Mouse (Mus musculus): ENCODE measurements around the gene Hamp. TPM values are rescaled to one million over a fixed set of nuclear protein-coding genes. Genes with fewer than 3 reads are reported as not detected.
A peak's percentile ranks its signal among the peaks of the same experiment; 100 is the strongest.

Hamp gene
- total and polyA plus RNA-seq, 2 experiments from 2014 or later, result not detected

DNA sequence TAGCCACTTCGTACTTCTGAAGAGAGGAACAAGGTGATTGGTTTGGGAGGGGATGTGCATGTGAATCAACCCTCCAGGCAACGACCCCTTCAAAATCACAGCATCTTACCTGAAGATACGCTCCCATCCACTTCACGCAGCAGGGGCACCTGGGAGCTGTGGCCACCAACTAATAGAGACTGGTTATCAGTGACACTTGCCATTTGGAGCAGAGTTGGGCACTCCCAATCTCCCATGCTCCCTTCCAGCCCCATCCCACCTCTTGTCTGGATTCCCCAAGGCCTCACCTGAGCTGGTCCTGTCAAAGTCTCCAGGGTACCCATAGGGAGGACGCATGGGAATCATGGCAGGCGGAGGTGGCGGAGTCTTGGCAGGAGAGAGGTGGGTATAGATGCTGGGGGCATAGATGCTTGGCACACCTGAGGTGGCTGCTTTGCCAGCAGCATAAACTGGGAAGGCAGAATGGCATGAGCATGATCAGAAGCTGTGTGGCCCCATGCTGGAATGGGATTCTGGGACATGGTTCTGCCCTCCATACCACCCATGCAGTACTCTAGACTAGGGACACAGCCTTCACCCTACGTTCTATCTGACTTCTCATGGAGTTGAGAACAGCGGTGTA is 15.1 kb upstream of the Hamp start:
- H3K27me3 ChIP-seq (ENCODE audit: insufficient read depth, low read length), result no peaks in the 10 kb centered on the region
- no peak overlapping the region for H3K27ac ChIP-seq (ENCODE audit: low read depth, low read length)
- H3K36me3 ChIP-seq (ENCODE audit: insufficient read depth, low read length), result peaks cover 12% of the 10 kb centered on the region
- TF ChIP-seq CTCF (IDR thresholded peaks at IDR 0.05), result no peak
- DNase-seq (ENCODE audit: low spot score) (no peak), ATAC-seq (ENCODE audit: low FRiP score) (no peak)
- no peaks in the 10 kb centered on the region for H3K9me3 ChIP-seq (ENCODE audit: low read length)
- H3K4me1 ChIP-seq (ENCODE audit: insufficient read depth, low read length), result peaks cover 12% of the 10 kb centered on the region; the same call in 1 of the 2 replicates
- no peak overlapping the region for H3K4me3 ChIP-seq (ENCODE audit: low read depth, low read length)
- WGBS, result 95% methylated on average over 9 of the region's 9 CpGs
- H3K9ac ChIP-seq (replicated peaks; ENCODE audit: low read length, poor library complexity, severe bottlenecking), result no peak overlapping the region
- H3K4me2 ChIP-seq (ENCODE audit: low read depth, low read length, poor library complexity, severe bottlenecking), result no peak overlapping the region

DNA sequence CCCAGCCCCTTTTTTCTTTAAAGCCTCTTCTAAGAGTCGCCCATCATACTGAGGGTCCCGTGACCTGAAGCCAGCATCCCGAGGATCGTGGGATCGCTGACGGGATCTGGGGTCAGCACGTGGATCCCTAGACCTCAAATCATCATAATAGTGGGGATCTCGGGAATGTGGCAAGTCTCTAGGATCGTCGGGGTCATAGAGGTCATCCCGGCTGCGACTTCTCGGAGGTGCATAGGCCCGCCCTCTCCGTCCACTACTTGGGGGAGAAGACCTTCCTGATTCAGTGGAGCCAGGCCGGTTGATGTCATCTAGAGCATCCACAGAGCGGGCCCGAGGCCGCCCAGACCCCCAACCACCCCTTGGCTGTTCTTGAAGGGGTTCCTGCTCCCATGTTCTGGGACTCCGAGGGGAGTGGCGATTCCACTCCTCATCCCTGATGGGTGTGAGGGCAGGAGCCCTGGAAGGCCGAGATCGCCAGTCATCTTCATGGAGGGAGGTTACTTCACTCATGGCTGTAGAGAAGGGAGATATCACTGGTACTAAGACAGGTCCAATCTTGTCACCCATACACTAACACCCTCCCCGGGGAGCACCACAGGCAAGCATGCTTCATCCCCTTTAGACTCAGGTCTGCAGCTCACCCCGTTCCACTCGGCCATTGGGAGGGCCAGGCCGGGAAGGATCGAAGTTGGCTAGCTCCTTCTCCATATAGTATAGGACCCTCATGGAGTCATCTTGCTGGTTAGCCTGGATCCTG is 14.5 kb upstream of the Hamp start:
- H3K4me2 ChIP-seq (ENCODE audit: low read depth, low read length, poor library complexity, severe bottlenecking), result peak overlapping the region; percentile 90
- WGBS, result 75% methylated on average over 28 of the region's 28 CpGs
- ATAC-seq (ENCODE audit: low FRiP score) (no peak), DNase-seq (ENCODE audit: low spot score) (no peak)
- H3K9me3 ChIP-seq (ENCODE audit: low read length), result no peaks in the 10 kb centered on the region
- peak overlapping the region; percentile 92 for H3K4me3 ChIP-seq (ENCODE audit: low read depth, low read length)
- peak overlapping the region; percentile 97; the same call in 1 of the 2 replicates for H3K27ac ChIP-seq (ENCODE audit: low read depth, low read length)
- no peak for TF ChIP-seq CTCF (IDR thresholded peaks at IDR 0.05)
- H3K36me3 ChIP-seq (ENCODE audit: insufficient read depth, low read length), result peaks cover 18% of the 10 kb centered on the region
- H3K9ac ChIP-seq (replicated peaks; ENCODE audit: low read length, poor library complexity, severe bottlenecking), result peak overlapping the region; percentile 99
- H3K4me1 ChIP-seq (ENCODE audit: insufficient read depth, low read length), result peaks cover 12% of the 10 kb centered on the region; the same call in 1 of the 2 replicates
- no peaks in the 10 kb centered on the region for H3K27me3 ChIP-seq (ENCODE audit: insufficient read depth, low read length)

DNA sequence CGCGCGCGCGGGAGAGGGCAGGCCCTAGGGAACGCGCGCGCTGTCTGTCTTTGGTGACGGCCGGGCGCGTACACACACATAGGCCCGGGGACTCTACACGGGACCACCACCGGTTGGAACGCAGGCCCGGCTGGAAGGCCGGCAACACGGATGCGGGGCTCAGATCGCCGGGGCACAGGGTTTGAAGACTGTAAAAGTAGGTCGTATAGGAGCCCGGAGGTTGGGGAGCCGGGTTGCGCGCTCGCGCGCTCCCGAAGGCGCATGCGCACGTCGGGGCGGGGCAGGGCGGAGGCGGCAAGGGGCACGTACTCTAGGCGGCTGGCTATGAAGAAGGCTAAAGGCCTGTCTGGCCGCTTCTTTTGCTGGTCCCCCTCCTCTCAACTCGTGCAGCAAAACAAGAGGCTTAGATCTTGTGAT is 13.5 kb upstream of the Hamp start:
- no peaks in the 10 kb centered on the region for H3K27me3 ChIP-seq (ENCODE audit: insufficient read depth, low read length)
- DNase-seq (ENCODE audit: low spot score) (peak; percentile 93), ATAC-seq (ENCODE audit: low FRiP score) (peak; percentile 59)
- H3K9ac ChIP-seq (replicated peaks; ENCODE audit: low read length, poor library complexity, severe bottlenecking), result peak overlapping the region; percentile 99
- no peaks in the 10 kb centered on the region for H3K9me3 ChIP-seq (ENCODE audit: low read length)
- H3K4me2 ChIP-seq (ENCODE audit: low read depth, low read length, poor library complexity, severe bottlenecking), result peak overlapping the region; percentile 90
- peaks cover 26% of the 10 kb centered on the region for H3K36me3 ChIP-seq (ENCODE audit: insufficient read depth, low read length)
- WGBS, result 0% methylated on average over 41 of the region's 43 CpGs
- peak overlapping the region; percentile 92 for H3K4me3 ChIP-seq (ENCODE audit: low read depth, low read length)
- H3K27ac ChIP-seq (ENCODE audit: low read depth, low read length), result peak overlapping the region; percentile 97
- TF ChIP-seq CTCF (IDR thresholded peaks at IDR 0.05), result no peak
- H3K4me1 ChIP-seq (ENCODE audit: insufficient read depth, low read length), result peaks cover 12% of the 10 kb centered on the region; the same call in 1 of the 2 replicates

DNA sequence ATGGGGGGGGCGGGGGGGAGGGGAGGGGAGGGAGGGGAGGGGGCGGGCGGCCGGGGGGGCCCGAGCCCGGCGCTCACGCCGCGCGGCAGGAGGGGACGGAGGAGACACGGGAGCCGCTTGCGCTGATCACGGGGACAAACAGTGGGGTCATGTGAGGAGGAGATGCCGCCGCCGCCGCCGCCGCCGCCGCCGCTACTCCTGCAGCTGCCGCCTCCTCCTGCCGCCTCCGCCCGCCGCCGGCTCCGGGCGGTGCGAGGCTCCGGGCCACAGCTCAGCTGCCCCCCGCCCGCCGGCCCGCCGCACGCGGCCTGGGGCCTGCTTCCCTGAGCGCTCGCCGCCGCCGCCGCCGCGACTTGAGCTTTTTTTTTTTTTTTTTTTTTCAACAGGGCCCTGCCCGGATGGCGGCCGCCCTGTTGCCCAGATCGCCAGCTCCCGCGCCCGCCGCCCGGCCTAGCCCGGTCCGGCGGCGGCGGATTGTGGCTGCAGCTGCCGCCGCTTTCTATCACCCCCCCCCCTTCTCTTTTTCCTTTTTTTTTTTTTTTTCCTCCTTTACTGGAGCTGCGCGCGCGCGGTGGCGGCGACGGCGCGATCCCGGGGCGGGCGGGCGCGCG is 13.0 kb upstream of the Hamp start, which contains the start of gene Usf2:
Usf2 (minus strand) TSS at position 48 of the 611 bp plus-strand sequence.
- ATAC-seq (ENCODE audit: low FRiP score) (peak; percentile 79), DNase-seq (ENCODE audit: low spot score) (peak; percentile 85)
- peak within 1 kb of the TSS; percentile 97 for H3K27ac ChIP-seq (ENCODE audit: low read depth, low read length)
- H3K4me2 ChIP-seq (ENCODE audit: low read depth, low read length, poor library complexity, severe bottlenecking), result peak within 1 kb of the TSS; percentile 90
- peaks cover 29% of the 10 kb centered on the region for H3K36me3 ChIP-seq (ENCODE audit: insufficient read depth, low read length)
- TF ChIP-seq CTCF (IDR thresholded peaks at IDR 0.05), result no peak
- H3K4me3 ChIP-seq (ENCODE audit: low read depth, low read length), result peak within 1 kb of the TSS; percentile 92
- H3K4me1 ChIP-seq (ENCODE audit: insufficient read depth, low read length), result peaks cover 12% of the 10 kb centered on the region; the same call in 1 of the 2 replicates
- H3K27me3 ChIP-seq (ENCODE audit: insufficient read depth, low read length), result no peaks in the 10 kb centered on the region
- peak within 1 kb of the TSS; percentile 99 for H3K9ac ChIP-seq (replicated peaks; ENCODE audit: low read length, poor library complexity, severe bottlenecking)
- WGBS, result 0% methylated on average over 3 of the region's 82 CpGs
- H3K9me3 ChIP-seq (ENCODE audit: low read length), result no peaks in the 10 kb centered on the region

DNA sequence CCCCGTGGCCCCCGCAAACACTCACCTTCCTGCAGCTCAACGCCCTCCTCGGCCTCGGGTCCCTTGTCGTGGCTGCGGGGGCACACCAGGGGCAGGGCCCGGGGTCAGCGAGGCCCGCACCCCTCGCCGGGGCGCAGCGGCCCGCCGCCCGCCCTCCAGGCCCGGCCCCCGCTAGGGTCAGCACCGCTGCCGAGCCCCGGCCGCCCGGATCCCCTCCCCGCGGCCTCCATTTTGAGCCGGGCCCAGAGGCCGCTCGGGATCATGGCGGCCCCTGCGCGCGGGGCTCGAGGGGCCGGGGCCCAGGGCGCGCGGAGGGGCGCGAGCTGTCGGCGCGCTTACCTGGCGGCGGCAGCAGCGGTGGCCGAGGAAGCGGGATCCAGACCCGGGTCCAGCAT is 12.5 kb upstream of the Hamp start:
- Histone ChIP-seq H3K36me3 (ENCODE audit: insufficient read depth, low read length) (peaks cover 29% of the 10 kb centered on the region), H3K4me3 (ENCODE audit: low read depth, low read length) (peak overlapping the region; percentile 92), H3K4me1 (ENCODE audit: insufficient read depth, low read length) (peaks cover 12% of the 10 kb centered on the region; the same call in 1 of the 2 replicates), H3K27me3 (ENCODE audit: insufficient read depth, low read length) (no peaks in the 10 kb centered on the region), H3K9ac (replicated peaks; ENCODE audit: low read length, poor library complexity, severe bottlenecking) (peak overlapping the region; percentile 99), H3K4me2 (ENCODE audit: low read depth, low read length, poor library complexity, severe bottlenecking) (peak overlapping the region; percentile 90), H3K9me3 (ENCODE audit: low read length) (no peaks in the 10 kb centered on the region), H3K27ac (ENCODE audit: low read depth, low read length) (peak overlapping the region; percentile 97)
- WGBS, result 0% methylated on average over 17 of the region's 49 CpGs
- no peak for DNase-seq (ENCODE audit: low spot score)
- no peak for TF ChIP-seq CTCF (IDR thresholded peaks at IDR 0.05)
- peak; percentile 55 for ATAC-seq (ENCODE audit: low FRiP score)

Measured in midbrain, postnatal 0 days (tissue).